Mouse (Mus musculus): ENCODE data around the gene Rmnd5a. TPM values are rescaled to one million over a fixed set of nuclear protein-coding genes. Genes with fewer than 3 reads are reported as not detected.
"Not testable (repeated sequence)": the region's sequence is repeated elsewhere in the genome, so short reads cannot be mapped to it uniquely, and the experiment has no call there.

The Rmnd5a gene
- 1.1 TPM in 2 replicates for polyA plus RNA-seq (2012)

DNA sequence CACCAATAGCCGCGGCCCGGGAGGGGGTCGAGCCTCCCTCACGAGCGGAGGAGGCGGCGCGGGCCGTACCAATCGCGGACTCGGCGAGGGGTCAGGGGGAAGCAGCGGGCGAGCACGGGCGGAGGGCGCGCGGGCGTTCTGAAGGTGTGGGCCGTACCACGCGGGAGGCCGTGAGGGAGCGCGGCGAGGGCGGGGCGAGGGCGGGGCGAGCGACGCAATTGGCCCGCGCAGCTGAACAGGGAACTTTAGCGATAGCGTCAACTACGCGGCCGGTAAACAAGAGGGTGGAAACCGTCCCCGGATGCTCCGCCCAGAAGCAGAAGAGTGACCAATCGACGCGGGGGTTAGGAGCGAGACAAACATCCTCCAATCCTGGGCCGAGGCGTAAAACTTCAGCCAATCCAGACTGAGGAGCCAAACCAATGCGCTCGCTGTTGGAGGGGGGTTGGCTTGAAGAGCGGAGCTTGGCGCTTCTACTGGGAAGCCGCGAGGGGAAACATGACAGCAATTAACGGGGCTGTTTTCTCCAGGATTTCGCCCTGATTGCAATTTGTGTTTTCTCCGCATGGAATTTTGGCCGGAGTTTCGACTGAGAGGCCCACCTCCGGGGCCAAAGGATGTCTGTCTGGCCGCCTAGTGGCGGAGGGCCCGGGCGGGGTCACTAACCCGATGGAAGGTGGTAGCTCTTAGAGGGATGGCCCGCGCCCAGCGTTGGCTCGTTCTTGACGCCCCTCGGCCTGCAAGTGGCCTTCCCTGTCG lies at the start of gene Rmnd5a:
TSS of gene Rmnd5a (minus strand) at position 146 of the 759 bp plus-strand sequence.
- Histone ChIP-seq H3K4me3 (replicated peaks) (peak within 1 kb of the TSS; percentile 89), H3K9me3 (ENCODE audit: control insufficient read depth, low read length) (no peaks in the 10 kb centered on the region), H3K27me3 (ENCODE audit: control insufficient read depth) (no peaks in the 10 kb centered on the region), H3K36me3 (ENCODE audit: control insufficient read depth) (no peaks in the 10 kb centered on the region; the same call in 1 of the 2 replicates), H3K4me1 (ENCODE audit: control insufficient read depth) (peaks cover 42% of the 10 kb centered on the region)
- peak; percentile 44; the same call in 1 of the 2 replicates for TF ChIP-seq GATA1 (IDR thresholded peaks at IDR 0.05; ENCODE audit: low read length)
- TF ChIP-seq TAL1 (IDR thresholded peaks at IDR 0.05; ENCODE audit: low read length), result no peak

DNA sequence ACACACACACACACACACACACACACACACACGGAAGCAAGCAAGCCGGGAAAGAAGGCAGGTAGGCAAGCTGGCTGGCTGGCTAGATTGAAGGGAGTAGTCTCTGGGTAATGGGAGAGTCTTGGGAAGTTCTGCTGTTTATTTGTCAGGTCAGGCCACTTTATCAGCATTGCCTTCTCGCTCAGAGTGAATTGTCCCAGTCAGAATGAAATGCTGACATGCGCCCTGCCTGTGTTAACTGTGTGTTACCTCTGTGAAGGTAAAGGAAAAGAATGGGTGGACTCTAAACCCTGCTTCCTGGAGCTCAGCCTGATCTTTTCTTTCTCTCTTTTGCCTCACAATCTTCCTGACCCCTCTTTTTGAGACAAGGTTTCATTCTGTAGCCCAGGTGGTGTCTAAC lies 47.5 kb upstream of the Rmnd5a start:
- H3K27me3 ChIP-seq (ENCODE audit: control insufficient read depth), result peaks cover 12% of the 10 kb centered on the region
- no peaks in the 10 kb centered on the region for H3K9me3 ChIP-seq (ENCODE audit: control insufficient read depth, low read length)
- H3K4me3 ChIP-seq (replicated peaks), result no peak overlapping the region
- no peaks in the 10 kb centered on the region for H3K4me1 ChIP-seq (ENCODE audit: control insufficient read depth)
- TF ChIP-seq GATA1 (IDR thresholded peaks at IDR 0.05; ENCODE audit: low read length) (no peak), TAL1 (IDR thresholded peaks at IDR 0.05; ENCODE audit: low read length) (no peak)
- no peaks in the 10 kb centered on the region for H3K36me3 ChIP-seq (ENCODE audit: control insufficient read depth)

DNA sequence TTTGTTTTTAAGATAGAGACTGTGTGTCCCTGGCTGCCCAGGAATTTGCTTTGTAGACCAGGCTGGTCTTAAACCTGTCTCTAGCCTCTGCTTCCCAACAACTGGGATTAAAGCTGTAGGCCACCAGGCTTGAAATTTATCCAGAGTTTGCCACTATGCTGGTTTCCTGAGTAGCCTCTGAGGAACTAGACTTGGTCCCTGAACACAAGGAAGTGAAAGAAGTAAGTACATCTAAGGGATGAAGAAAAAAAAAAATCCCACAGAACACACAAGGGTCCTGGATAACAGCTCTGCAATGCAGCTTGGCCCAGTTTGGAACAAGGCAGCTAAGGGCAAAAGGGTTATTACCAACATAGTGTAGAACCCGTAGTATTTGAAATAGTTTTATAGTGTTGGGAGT lies 46.4 kb upstream of the Rmnd5a start:
- Histone ChIP-seq H3K4me1 (ENCODE audit: control insufficient read depth) (no peaks in the 10 kb centered on the region), H3K27me3 (ENCODE audit: control insufficient read depth) (peaks cover 3% of the 10 kb centered on the region), H3K36me3 (ENCODE audit: control insufficient read depth) (no peaks in the 10 kb centered on the region), H3K9me3 (ENCODE audit: control insufficient read depth, low read length) (no peaks in the 10 kb centered on the region), H3K4me3 (replicated peaks) (no peak overlapping the region)
- no peak for TF ChIP-seq TAL1 (IDR thresholded peaks at IDR 0.05; ENCODE audit: low read length)
- no peak for TF ChIP-seq GATA1 (IDR thresholded peaks at IDR 0.05; ENCODE audit: low read length)

DNA sequence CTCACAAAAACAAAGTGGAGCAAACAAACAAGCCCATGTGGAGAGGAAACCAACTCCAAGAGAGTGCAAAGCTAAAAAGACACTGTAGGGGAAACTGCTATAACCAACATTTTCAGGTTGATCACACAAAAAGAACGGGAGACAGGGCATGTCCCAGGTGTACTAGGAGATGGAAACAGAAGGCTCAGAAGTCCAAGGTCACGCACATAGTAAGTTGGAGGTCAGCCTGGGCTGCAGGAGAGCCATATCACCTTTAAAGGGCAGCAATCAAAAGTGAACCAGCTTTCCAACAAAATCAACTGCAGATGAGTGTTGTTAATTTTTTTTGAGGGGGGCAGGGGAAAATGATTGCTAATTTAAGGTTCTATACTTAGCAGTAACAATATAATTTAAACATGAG lies 45.8 kb upstream of the Rmnd5a start:
- Histone ChIP-seq H3K4me3 (replicated peaks) (no peak overlapping the region), H3K27me3 (ENCODE audit: control insufficient read depth) (peaks cover 3% of the 10 kb centered on the region), H3K4me1 (ENCODE audit: control insufficient read depth) (no peaks in the 10 kb centered on the region), H3K36me3 (ENCODE audit: control insufficient read depth) (no peaks in the 10 kb centered on the region), H3K9me3 (ENCODE audit: control insufficient read depth, low read length) (no peaks in the 10 kb centered on the region)
- TF ChIP-seq TAL1 (IDR thresholded peaks at IDR 0.05; ENCODE audit: low read length), result no peak
- no peak for TF ChIP-seq GATA1 (IDR thresholded peaks at IDR 0.05; ENCODE audit: low read length)

DNA sequence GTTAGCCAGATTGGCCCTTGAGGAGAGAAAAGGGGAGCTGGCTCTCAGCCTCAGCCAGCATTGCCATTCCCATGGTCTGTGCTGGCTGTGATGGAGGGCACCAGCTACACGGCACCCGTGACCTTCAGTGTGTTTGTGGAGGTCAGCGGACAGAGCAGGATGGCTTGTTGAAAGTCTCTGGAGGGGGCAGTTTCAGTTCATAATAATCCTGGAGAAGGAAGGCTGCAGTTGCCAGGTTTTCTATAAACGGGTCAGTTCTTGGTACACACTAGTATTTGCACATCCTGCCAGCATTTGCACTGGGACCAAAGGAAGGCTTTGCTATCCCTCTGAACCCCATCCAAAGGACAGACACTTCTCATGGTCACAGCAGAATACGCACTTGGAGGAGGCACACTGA lies 44.8 kb upstream of the Rmnd5a start:
- H3K36me3 ChIP-seq (ENCODE audit: control insufficient read depth), result no peaks in the 10 kb centered on the region
- no peaks in the 10 kb centered on the region for H3K9me3 ChIP-seq (ENCODE audit: control insufficient read depth, low read length)
- TF ChIP-seq TAL1 (IDR thresholded peaks at IDR 0.05; ENCODE audit: low read length) (no peak), GATA1 (IDR thresholded peaks at IDR 0.05; ENCODE audit: low read length) (no peak)
- H3K4me3 ChIP-seq (replicated peaks), result no peak overlapping the region
- H3K27me3 ChIP-seq (ENCODE audit: control insufficient read depth), result no peaks in the 10 kb centered on the region; the same call in 1 of the 2 replicates
- no peaks in the 10 kb centered on the region for H3K4me1 ChIP-seq (ENCODE audit: control insufficient read depth)

DNA sequence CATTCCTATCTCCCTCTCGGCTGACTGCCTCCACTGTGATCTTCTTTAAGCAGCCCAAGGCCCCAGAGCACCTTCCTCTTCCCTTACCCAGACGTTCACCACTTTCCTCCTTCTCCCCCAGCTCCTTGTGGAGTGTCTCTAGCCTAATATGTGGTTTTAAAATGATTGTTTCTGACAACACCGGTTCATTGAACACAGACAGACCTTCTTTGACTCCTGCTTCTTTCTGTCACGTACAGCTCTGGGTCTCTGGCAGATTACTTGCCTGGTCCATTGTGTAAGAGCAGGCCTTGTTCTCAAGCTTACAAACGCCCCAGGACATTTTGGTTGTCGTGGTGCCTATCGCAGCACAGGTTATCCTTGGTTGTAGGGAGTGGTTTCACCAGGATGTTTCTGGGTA lies 40.7 kb upstream of the Rmnd5a start:
- Histone ChIP-seq H3K27me3 (ENCODE audit: control insufficient read depth) (no peaks in the 10 kb centered on the region), H3K36me3 (ENCODE audit: control insufficient read depth) (no peaks in the 10 kb centered on the region), H3K4me1 (ENCODE audit: control insufficient read depth) (peaks cover 9% of the 10 kb centered on the region), H3K9me3 (ENCODE audit: control insufficient read depth, low read length) (no peaks in the 10 kb centered on the region; the same call in none of the 2 replicates), H3K4me3 (replicated peaks) (no peak overlapping the region)
- TF ChIP-seq TAL1 (IDR thresholded peaks at IDR 0.05; ENCODE audit: low read length) (no peak), GATA1 (IDR thresholded peaks at IDR 0.05; ENCODE audit: low read length) (no peak)

DNA sequence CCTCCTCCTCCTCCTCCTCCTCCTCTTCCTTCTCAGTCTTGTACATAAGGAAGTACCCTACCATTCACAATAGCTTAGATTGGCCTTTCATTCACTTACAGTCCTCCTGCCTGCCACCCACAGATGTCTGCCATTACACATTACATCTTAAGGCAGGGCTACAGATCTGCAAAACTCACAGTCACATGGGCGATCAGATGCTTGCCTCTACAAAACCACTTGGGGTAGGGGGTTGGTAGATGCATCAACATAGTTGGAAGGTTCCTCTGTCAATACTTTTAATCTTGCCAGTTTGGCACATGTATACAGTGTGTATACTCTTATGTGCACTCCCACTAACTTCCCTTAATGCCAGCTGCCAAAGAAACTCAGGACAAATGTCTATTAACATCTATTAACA lies 39.7 kb upstream of the Rmnd5a start:
- H3K27me3 ChIP-seq (ENCODE audit: control insufficient read depth), result no peaks in the 10 kb centered on the region
- peaks cover 9% of the 10 kb centered on the region for H3K4me1 ChIP-seq (ENCODE audit: control insufficient read depth)
- H3K9me3 ChIP-seq (ENCODE audit: control insufficient read depth, low read length), result no peaks in the 10 kb centered on the region; the same call in none of the 2 replicates
- H3K4me3 ChIP-seq (replicated peaks), result no peak overlapping the region
- no peaks in the 10 kb centered on the region for H3K36me3 ChIP-seq (ENCODE audit: control insufficient read depth)
- no peak for TF ChIP-seq TAL1 (IDR thresholded peaks at IDR 0.05; ENCODE audit: low read length)
- no peak for TF ChIP-seq GATA1 (IDR thresholded peaks at IDR 0.05; ENCODE audit: low read length)

DNA sequence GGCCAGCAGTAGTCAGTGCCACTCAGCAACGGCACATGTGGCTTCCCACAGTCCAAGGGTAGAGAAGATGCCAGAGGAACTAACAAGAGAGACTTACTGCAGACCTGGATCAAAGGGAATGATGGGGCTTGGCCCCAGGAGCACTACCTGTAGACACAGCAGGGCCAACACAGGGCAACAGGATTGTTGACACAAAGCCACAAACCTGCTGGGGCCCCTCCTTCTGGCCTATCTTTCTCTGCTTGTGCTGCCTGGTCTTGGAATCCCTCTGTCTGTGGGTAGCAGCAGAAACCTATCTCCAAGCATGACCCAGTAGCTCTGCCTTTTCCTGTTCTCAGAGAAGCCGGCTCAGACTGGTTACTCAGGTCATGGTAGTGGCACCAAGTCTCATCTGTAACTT lies 39.2 kb upstream of the Rmnd5a start:
- not testable (repeated sequence) for H3K9me3 ChIP-seq (ENCODE audit: control insufficient read depth, low read length); H3K4me1 ChIP-seq (ENCODE audit: control insufficient read depth); H3K36me3 ChIP-seq (ENCODE audit: control insufficient read depth); H3K4me3 ChIP-seq (replicated peaks); H3K27me3 ChIP-seq (ENCODE audit: control insufficient read depth)

DNA sequence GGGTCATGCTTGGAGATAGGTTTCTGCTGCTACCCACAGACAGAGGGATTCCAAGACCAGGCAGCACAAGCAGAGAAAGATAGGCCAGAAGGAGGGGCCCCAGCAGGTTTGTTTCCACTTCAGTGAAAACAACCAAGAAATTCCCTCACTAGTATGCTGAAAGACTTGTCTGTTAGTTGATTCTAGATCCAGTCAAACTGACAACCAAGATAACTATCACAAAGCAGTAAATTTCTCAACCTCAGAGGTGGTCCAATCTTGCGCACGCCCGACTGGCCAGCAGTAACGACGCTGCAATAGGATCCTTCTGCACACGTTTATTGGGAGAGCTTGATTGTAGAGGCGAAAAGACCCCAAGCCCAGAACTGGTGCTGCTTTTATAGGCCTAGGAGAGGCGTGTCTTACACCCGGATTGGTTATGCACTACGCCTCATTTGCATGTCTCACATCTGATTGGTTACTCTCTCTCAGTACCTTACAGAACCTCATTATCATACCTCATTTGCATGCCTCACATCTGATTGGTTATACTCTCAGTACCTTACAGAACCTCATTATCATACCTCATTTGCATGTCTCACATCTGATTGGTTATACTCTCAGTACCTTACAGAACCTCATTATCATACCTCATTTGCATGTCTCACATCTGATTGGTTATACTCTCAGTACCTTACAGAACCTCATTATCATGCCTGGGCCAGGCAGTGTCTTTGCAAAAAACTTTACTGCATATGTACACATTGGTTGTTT lies 38.6 kb upstream of the Rmnd5a start:
- H3K27me3 ChIP-seq (ENCODE audit: control insufficient read depth); H3K36me3 ChIP-seq (ENCODE audit: control insufficient read depth); H3K9me3 ChIP-seq (ENCODE audit: control insufficient read depth, low read length); H3K4me1 ChIP-seq (ENCODE audit: control insufficient read depth); H3K4me3 ChIP-seq (replicated peaks): not testable (repeated sequence)

Measured in erythroblast, embryonic 14.5 days (primary cell).